Mouse (Mus musculus): ENCODE measurements around the gene Obox1.
"Not testable (repeated sequence)": the region's sequence is repeated elsewhere in the genome, so short reads cannot be mapped to it uniquely, and the experiment has no call there.

Obox1 gene

GRCm38 (mm10) chr7:15388421-15388998 lies at the start of gene Obox1, which contains the start of gene Obox2:
Gene Obox1 (plus strand): TSS chr7:15388948.
Gene Obox2 (plus strand): TSS chr7:15388721.
- DNase-seq (ENCODE audit: low spot score in 2 of 2) = not testable (repeated sequence)

DNA sequence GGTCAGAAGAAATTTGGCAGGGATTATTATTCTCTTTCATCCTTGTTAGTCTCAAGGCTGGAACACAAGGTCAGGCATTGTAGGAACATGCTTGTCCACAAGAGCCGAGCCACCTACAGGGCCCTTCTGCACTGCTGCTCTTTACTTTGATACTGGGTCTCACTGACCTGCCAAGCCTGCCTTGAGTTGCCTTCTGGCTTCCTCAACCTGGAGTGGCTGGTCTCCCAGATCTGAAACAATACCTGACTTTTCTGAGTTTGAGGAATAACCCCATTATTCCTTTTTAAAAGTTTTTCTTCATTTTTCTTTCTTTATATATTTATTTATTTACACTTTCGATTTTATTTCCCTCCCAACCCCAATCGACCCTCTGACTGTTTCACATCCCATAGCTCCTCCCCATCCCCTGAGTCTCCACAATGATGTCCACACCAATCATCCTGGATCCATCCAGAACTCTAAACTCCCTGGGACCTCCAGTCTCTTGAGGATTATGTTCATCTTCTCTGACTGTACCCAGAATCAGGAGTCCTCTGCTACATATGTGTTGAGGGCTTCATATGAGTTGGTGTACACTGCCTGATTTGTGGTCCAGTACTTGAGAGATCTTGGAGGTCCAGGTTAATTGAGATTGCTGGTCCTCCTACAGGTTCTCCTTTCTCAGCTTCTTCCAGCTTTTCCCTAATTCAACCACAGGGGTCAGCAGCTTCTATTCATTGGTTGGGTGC lies 10.6 kb downstream of the Obox1 start:
- not testable (repeated sequence) for DNase-seq (ENCODE audit: low spot score in 2 of 2)

- not testable (repeated sequence) for DNase-seq (ENCODE audit: low spot score in 2 of 2)
Observed at GRCm38 (mm10) chr7:15406816-15407215, 18.1 kb downstream of the Obox1 start.

GRCm38 (mm10) chr7:15418046-15418445 lies 29.3 kb downstream of the Obox1 start:
- DNase-seq (ENCODE audit: low spot score in 2 of 2) = not testable (repeated sequence)

DNA sequence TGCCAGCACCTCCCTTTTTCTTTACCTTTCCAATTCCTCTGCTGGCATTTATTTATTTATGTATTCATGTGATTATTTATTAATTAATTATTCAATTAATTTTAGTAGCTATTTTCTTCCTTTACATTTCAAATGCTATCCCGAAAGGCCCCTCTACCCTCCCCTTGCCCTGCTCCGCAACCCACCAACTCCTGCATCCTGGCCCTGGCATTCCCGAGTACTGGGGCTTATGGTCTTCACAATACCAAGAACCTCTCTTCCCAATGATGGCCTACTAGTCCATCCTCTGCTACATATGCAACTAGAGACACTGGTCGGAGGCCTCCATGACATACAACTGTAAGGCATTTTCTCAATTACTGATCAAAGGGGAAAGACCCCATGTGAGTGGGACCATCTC lies 36.8 kb downstream of the Obox1 start:
- DNase-seq (ENCODE audit: low spot score in 2 of 2) = not testable (repeated sequence)

DNA sequence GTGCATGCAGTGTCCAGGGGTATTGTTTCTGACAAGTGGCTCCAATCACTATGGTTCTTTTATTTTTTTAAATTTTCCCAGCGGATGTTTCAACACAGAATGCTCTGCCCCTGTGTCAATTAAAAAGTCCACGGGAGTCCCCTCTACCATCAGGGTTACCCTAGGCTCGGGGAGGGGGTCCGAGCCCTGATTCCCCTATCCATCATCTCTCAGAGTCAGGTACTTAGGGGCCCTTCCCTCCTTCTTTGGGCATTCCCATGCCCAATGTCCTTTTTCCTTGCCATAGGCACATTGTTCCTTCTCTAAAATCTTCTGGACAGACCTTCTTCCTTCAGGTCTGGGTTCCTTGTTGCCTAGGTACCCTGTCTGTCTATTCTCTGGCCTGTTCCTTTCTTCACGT lies 120.7 kb downstream of the Obox1 start:
- not testable (repeated sequence) for DNase-seq (ENCODE audit: low spot score in 2 of 2)

All from right cerebral cortex, postnatal 36 days (tissue).